Mouse (Mus musculus): Measurements from ENCODE around the gene Ptprn.

Gene Ptprn

GRCm38 (mm10) chr1:75264091-75264880 lies at the start of gene Ptprn:
Gene Ptprn (minus strand): TSS chr1:75264502.
- peak; percentile 27 for DNase-seq (ENCODE audit: low spot score)

DNA sequence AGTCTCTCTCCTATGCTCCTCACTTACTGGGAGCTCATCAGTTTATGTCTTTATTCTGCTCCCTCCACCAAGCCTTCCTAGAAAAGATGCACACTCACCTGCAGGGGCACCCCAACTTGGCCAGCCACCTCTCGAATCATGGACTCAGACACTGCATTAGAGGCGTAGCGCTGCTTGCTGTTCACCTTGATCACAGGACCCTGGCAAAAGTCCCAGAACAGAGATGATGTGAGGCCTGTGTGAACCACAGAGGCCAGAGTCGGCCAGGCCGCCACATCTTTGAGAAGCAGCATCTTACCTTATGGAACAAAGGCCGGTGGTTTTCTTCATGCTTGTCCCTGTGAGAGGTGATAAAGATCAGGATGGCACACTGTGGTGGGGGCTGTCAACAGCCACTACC lies 47.4 kb upstream of the Ptprn start:
- no peak for DNase-seq (ENCODE audit: low spot score)

- no peak for DNase-seq (ENCODE audit: low spot score)
These were observed 40.4 kb upstream of the Ptprn start for GRCm38 (mm10) chr1:75304662-75305061.

DNA sequence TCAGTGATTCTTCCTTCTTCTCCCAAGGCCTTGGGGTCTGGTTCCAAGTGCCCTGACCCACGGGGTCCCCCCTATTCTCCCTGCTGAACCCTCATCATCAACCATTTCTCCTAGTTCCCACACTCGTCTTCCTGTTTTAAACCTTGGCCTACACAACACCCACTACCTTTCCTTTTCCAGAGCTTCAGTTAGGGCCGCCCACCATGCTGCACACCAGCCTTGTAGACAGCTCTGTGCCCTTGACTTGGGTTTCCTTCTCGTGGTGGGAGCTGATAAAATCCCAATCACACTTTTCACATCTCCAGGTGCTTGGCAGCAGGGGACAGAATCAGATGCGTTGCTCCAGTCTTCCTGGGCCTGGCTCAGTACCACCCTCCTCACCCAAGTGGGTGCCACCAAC lies 30.0 kb upstream of the Ptprn start:
- DNase-seq (ENCODE audit: low spot score) = no peak

DNA sequence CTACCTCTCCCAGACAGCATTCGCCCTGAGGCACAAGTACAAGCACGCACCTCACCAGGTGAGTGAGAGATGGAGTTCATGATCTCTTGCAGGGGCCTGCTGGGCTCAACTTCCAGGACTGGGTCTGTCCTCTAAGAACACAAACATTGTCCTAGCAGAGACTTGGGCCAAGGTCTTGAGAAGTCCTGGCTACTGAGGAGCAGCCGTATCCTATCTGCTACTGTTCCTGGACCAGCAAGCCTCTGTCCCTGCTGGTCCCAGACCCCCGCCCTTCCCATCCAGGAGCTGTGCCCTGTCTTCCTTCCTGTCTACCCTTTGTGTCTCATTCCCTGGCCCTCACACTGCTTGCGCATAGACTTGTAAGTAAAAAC lies 29.0 kb upstream of the Ptprn start:
- no peak for DNase-seq (ENCODE audit: low spot score)

- peak; percentile 20 for DNase-seq (ENCODE audit: low spot score)
These were observed 28.4 kb upstream of the Ptprn start for GRCm38 (mm10) chr1:75292476-75293330.

GRCm38 (mm10) chr1:75291321-75291720 lies 27.0 kb upstream of the Ptprn start:
- no peak for DNase-seq (ENCODE audit: low spot score)

GRCm38 (mm10) chr1:75290582-75290981 lies 26.3 kb upstream of the Ptprn start:
- peak; percentile 69 for DNase-seq (ENCODE audit: low spot score)

GRCm38 (mm10) chr1:75289888-75290431 lies 25.7 kb upstream of the Ptprn start:
- no peak for DNase-seq (ENCODE audit: low spot score)

GRCm38 (mm10) chr1:75289376-75289775 lies 25.1 kb upstream of the Ptprn start:
- peak; percentile 80 for DNase-seq (ENCODE audit: low spot score)

DNA sequence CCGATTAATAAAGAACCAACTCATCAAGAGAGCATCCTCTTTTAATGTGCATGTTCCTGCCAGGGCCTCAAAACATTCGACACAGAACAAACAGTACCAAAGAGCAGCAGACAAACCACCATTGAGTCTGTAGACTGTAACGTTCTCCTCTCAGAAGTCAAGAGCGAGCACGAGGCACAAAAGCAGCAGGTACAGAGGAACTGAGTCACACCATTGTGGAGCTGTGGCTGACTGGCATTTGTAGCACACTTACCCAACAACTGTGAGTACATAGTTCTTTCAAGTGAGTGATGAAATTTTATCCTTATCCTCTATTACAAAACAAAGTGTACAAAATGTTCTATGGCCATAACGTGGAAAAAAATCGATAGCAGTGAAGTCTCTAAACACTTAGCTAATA lies 20.6 kb upstream of the Ptprn start:
- DNase-seq (ENCODE audit: low spot score) = no peak

- DNase-seq (ENCODE audit: low spot score) = no peak
These were observed 18.7 kb upstream of the Ptprn start for GRCm38 (mm10) chr1:75283017-75283416.

DNA sequence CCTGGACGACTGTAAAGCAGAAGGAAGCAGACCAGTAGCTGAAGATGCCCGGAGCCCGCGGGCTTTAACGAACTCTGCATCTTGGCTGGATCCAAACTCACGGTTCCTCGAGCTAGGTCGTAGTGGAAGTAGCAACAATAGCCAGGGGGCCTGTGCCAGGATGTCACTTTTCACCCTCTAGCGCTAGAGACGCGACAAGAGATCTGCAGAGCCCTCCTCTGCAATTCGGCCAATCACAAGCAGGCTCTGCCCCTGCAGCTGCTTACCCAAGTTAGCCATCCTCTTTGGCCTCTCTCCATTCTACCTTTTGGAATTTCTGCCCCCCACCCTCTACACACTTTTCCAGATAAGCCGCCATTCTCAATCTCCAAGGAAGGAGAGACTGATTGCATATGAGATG lies 13.9 kb upstream of the Ptprn start, which contains the start of gene Resp18:
Resp18 (minus strand) TSS at position 188 of the 400 bp plus-strand sequence.
- DNase-seq (ENCODE audit: low spot score) = no peak

DNA sequence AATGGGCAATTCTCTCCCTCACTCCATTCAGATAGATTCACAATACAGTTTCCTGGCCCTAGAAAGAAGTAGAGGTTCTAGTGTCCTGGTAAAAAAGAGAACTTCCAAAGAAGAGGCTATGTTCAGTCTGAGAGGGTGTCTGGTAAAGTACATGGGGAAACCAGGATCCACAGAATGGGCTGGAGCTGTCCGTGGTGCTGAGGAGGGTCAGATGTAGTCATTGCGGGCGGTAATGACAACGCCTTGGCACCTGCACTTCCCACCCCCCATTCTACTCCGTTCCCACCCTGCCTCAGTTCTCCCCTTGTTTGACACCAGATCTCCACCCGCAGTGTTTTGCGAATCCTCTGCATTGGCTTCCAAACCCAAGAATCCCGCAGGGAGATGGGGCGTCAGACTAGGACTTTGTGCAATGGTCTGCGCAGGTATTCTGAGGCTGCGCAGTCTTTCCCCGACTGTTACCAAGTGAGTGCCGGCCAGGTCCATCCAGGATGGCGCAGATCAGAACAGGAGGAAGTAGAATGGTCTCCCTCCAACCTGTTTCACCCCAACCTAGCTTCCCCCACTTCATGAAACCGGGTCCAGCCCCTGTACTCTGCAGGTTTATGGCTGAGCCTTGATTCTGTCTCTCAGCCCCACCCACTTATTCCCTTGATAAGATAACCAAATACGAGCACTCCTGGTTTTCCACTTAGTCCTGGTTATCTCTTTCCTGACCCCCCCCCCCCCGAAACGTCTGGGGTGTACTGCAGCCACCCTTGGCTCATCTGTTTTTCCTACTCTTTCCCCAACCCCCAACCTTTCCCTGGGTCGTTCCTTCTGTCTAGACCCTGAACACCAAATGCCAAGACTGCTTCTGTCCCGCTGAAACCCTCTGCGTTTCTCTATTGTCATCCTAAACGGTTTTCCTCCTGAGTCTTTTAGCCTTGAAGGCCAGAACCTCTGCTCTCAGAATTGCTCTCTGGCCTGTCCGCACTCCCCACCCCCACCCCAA lies 13.2 kb upstream of the Ptprn start:
- DNase-seq (ENCODE audit: low spot score) = peak; percentile 84

- peak; percentile 90 for DNase-seq (ENCODE audit: low spot score)
These were observed 1.0 kb downstream of the Ptprn start for GRCm38 (mm10) chr1:75262969-75263951.

- no peak for DNase-seq (ENCODE audit: low spot score)
These were observed 3.0 kb downstream of the Ptprn start for GRCm38 (mm10) chr1:75261278-75261677.

DNA sequence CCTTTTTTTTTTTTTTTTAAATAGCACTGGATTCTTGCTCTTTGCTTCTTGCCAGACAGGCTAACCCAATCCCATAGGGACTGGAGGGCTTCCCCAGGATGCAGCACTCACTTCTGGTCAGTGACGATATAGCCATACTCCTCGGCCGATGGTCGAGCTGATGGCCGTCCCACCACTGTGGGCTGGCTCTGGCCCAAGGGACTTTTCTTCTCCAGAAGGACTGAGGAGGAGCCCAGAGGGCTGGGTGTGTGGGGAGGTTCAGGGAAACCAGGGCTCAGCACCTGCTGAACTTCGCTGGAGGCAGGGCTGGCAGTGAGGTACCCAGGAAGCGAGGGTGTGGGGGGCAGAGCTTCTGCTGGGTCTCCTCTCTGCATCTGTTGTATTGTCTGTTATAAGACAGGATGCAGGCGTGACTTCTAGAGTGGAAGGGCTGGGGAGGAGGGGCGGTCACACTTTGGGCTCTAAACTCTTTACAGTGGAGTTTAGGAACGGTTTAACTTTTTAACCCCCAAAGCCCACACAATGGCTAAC lies 8.7 kb downstream of the Ptprn start:
- no peak for DNase-seq (ENCODE audit: low spot score)

GRCm38 (mm10) chr1:75254625-75255013 lies 9.7 kb downstream of the Ptprn start:
- DNase-seq (ENCODE audit: low spot score) = no peak

GRCm38 (mm10) chr1:75253849-75254624 lies 10.3 kb downstream of the Ptprn start:
- DNase-seq (ENCODE audit: low spot score) = peak; percentile 89

Data from embryo, embryonic 10.5 days (tissue).